Mouse (Mus musculus) kidney, embryonic 16.5 days (tissue): ENCODE data around the gene Rin3. TPM values are rescaled to one million over a fixed set of nuclear protein-coding genes. Genes with fewer than 3 reads are reported as not detected.

Experiments
- ATAC-seq: fragments of 200-750 bp; cut with Nextera tagmentation; 2 replicates; pipeline ENCODE4 v1.8.0; 2017; ENCODE audit warnings: moderate TSS enrichment; ENCODE audit not compliant: low FRiP score, low TSS enrichment
- H3K27ac ChIP-seq: fragments of 300-500 bp; sonication (generic); 2 replicates; pipeline ENCODE4 v1.5.1; 2014; ENCODE audit warnings: low read length
- H3K27me3 ChIP-seq: fragments of 300-500 bp; sonication (generic); 2 replicates; pipeline ENCODE4 v1.6.1; 2014; ENCODE audit warnings: low read length, control low read depth, mixed read lengths; ENCODE audit not compliant: insufficient read depth
- H3K36me3 ChIP-seq: fragments of 300-500 bp; sonication (generic); 2 replicates; pipeline ENCODE4 v1.6.1; 2014; ENCODE audit warnings: low read length, control low read depth, mixed read lengths; ENCODE audit not compliant: insufficient read depth
- H3K4me1 ChIP-seq: fragments of 300-500 bp; sonication (generic); 2 replicates; pipeline ENCODE4 v1.6.1; 2014; ENCODE audit warnings: low read length, control low read depth, mixed read lengths; ENCODE audit not compliant: insufficient read depth
- H3K4me2 ChIP-seq: fragments of 300-500 bp; sonication (generic); replicated peaks from 2 replicates; pipeline ENCODE4 v1.6.1; 2014; ENCODE audit warnings: low read depth, low read length
- H3K4me3 ChIP-seq: fragments of 300-500 bp; sonication (generic); 2 replicates; pipeline ENCODE4 v1.5.1; 2014; ENCODE audit warnings: mild to moderate bottlenecking, low read length
- H3K9ac ChIP-seq: fragments of 300-500 bp; sonication (generic); replicated peaks from 2 replicates; pipeline ENCODE4 v1.6.1; 2014; ENCODE audit warnings: low read length
- H3K9me3 ChIP-seq: fragments of 300-500 bp; sonication (generic); 2 replicates; pipeline ENCODE4 v1.6.1; 2016; ENCODE audit warnings: low read length, control low read depth
- WGBS: fragments of 180-500 bp; shearing (Covaris S2); extraction: QIAGEN DNeasy Blood & Tissue Kit; methylation state at CpG from one replicate; pipeline ENCODE4 v1.1.7; 2014; 5-methylcytosine and 5-hydroxymethylcytosine counted together
- polyA plus RNA-seq: library from polyadenylated mRNA; unstranded; fragments of >200 nt; fragmentation: Nextera tagmentation; extraction: Ambion mirVana; gene quantifications from 2 replicates; pipeline ENCODE4 v1.2.1, GENCODE M21; 2015

The Rin3 gene
- polyA plus RNA-seq, 1 experiment from 2014 or later: 9.1 TPM

DNA sequence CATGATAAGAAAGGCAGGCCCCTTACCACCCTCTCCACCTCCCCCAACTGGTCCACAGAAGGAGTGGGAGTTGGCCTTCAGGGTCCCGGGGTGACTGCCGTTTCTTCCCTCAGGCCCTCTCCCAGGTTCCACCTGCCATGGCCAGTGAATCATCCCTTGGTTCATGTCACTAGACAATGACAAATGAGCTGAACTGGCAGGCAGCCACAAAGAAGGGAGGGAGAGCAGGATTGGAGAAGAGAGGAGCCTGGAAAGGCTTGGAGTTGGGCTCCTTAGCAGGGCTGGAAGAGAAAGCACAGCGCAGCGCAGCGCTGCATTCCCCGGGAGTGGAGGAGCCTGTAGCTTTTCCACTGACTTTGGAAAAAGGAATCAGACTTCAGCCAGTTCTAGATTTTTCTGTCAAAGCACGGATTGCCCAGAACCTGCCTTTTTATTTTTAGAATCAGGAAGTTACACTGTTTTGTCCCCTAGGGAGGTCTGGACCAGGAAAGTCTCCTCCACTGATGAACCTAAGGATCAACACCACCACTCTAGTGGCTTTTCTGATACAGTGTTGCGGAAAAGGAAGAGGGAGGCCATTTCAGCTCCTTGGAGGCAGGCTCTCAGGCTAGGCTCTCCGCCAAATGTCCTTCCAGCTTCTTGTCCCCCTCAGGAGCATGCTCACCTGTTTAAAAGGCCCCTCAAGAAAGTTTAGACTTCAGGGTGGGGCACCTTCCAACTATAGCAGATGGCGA, 4.0 kb downstream of the Rin3 start:
- WGBS: 35% methylated on average over 10 of the region's 10 CpGs
- peak; percentile 47; the same call in 1 of the 2 replicates for ATAC-seq
- Histone ChIP-seq H3K4me2 (0 out of 2 replicates have a peak overlapping the region, but pooled peaks have one; percentile 1), H3K9me3 (no peaks in the 10 kb centered on the region), H3K27me3 (no peaks in the 10 kb centered on the region), H3K9ac (no peak overlapping the region; the same call in 1 of the 2 replicates), H3K4me1 (peaks cover 63% of the 10 kb centered on the region), H3K27ac (peak overlapping the region; percentile 6; the same call in 1 of the 2 replicates), H3K36me3 (no peaks in the 10 kb centered on the region), H3K4me3 (no peak overlapping the region)

DNA sequence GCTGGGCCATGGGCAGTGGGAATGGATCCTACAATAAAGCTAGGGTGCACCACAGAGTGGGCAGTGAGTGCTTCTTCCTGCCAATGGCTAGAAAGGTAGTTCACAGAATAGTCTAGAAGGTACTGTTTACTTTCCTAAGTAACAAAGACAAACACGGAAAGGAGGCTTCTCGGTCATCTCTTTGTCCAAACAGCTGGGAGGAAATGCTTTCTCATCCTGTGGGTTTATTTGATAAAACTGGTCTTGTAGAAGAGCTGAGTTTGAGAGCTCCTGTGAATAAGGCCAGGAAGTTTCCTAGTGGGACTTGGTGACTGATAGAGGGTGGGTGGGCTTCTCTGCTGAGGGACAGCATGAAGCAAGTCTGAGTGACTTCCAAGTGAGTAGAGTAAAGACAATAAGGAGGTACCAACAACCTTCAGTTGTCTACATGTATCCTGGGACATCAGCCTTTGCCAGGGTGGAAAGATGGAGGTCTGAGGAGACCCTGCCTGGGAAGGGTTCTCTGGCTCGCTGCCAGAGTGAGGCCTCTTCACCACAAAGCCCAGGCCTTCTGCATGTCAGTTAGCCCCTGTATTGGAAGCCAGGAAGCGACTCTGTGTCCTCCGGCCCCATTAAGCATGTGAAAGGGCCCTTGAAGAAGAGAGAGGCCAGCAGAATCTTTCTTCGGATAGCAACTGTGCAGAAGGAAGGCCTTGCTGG, 5.2 kb downstream of the Rin3 start:
- no peak for ATAC-seq
- Histone ChIP-seq H3K4me2 (no peak overlapping the region), H3K27me3 (no peaks in the 10 kb centered on the region), H3K4me3 (no peak overlapping the region), H3K27ac (no peak overlapping the region), H3K36me3 (no peaks in the 10 kb centered on the region), H3K9ac (no peak overlapping the region), H3K9me3 (no peaks in the 10 kb centered on the region), H3K4me1 (peaks cover 71% of the 10 kb centered on the region)
- WGBS: 69% methylated on average over 6 of the region's 6 CpGs

DNA sequence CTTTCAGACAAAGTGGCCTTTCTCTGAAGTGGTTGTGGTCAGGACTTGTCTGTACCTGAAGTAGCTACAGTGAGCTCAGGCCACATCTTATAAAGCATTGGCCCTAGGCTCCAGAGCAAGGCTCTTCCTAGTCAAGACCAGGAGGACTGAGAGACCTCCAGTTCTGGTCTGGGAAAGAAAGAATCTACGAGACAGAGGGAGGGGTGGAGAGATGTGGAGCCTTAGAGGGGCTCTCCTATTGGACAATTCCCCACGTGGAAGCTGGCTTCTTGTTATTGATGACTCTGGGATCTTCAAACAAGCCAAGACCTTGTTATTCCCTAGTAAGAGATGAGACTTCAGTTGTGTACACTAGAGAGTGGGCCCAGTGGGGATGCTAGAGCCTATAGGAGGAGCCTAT, 6.0 kb downstream of the Rin3 start:
- Histone ChIP-seq H3K27me3 (no peaks in the 10 kb centered on the region), H3K27ac (no peak overlapping the region), H3K36me3 (no peaks in the 10 kb centered on the region), H3K4me1 (peaks cover 73% of the 10 kb centered on the region), H3K9me3 (no peaks in the 10 kb centered on the region), H3K4me3 (no peak overlapping the region), H3K4me2 (no peak overlapping the region), H3K9ac (no peak overlapping the region)
- no peak for ATAC-seq
- WGBS: 63% methylated on average over 2 of the region's 2 CpGs

DNA sequence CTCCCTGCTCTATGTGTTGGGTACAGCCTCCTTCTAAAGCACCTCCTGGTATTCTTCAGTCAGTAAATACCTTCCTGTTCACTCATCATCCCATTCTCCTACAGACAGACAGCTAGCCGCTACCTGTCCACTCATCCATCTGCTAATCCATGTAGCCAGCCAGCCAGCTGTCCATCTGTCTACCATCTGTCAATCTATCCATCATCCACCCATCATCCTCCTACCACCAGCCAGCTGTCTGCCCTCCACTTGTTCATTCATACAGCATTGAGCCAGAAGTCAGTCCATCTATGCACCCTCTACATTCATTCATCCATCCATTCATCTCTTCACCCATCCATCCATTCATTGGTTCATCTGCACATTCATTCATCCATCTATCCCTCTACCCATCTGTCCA, 6.7 kb downstream of the Rin3 start:
- 93% methylated on average over 1 of the region's 1 CpGs for WGBS
- Histone ChIP-seq H3K27me3 (no peaks in the 10 kb centered on the region), H3K9ac (no peak overlapping the region), H3K36me3 (no peaks in the 10 kb centered on the region), H3K4me3 (no peak overlapping the region), H3K4me2 (no peak overlapping the region), H3K9me3 (no peaks in the 10 kb centered on the region), H3K27ac (no peak overlapping the region), H3K4me1 (peaks cover 66% of the 10 kb centered on the region)
- no peak for ATAC-seq

DNA sequence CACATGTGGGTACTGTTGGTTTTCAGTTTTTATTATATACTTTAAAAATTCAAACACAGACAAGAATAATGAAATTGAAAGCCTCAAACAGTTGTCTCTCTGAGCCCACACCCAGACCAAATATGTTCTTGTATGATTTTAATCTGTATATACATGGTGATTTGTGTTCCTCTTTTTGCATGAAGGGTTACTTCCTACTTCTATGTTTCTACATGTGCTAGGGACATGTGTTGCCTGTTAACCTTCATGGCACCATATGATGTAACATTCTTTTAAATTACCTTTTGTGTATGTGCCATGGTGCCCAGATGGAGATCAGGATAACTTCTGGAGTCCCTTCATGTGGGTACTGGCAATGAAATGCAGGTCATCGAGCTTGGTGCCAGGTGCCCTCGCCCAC, 7.8 kb downstream of the Rin3 start:
- no peak overlapping the region for H3K4me2 ChIP-seq
- WGBS: 92% methylated on average over 2 of the region's 2 CpGs
- peaks cover 55% of the 10 kb centered on the region for H3K4me1 ChIP-seq
- no peak overlapping the region for H3K9ac ChIP-seq
- H3K27me3 ChIP-seq: no peaks in the 10 kb centered on the region
- ATAC-seq: no peak
- H3K4me3 ChIP-seq: no peak overlapping the region
- no peaks in the 10 kb centered on the region for H3K9me3 ChIP-seq
- H3K27ac ChIP-seq: no peak overlapping the region
- no peaks in the 10 kb centered on the region for H3K36me3 ChIP-seq

DNA sequence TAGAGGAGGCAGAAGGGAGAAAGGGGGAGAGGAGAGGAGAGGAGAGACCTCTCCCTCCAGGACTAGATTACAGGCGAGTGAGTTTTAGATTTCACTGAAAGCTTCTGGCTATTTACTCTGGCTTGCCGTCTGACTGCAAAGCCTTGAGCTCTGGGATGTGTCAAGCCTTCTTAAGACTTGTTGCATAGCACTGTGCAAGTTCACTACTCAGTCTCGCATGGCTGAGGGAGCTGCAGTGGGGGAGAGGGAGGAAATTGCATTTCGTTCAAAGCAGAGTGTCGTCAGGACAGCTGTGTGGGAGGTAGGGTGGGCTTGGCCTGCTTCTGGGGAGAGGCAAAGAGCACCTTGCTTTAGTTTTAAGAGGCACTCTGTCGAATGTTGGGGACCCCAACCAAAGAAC, 8.8 kb downstream of the Rin3 start:
- Histone ChIP-seq H3K27ac (peak overlapping the region; percentile 29), H3K27me3 (no peaks in the 10 kb centered on the region), H3K4me2 (no peak overlapping the region), H3K9me3 (no peaks in the 10 kb centered on the region), H3K4me1 (peaks cover 45% of the 10 kb centered on the region), H3K36me3 (no peaks in the 10 kb centered on the region), H3K4me3 (no peak overlapping the region), H3K9ac (no peak overlapping the region)
- ATAC-seq: peak; percentile 83
- whole genome bisulfite sequencing: 4% methylated on average over 6 of the region's 6 CpGs

DNA sequence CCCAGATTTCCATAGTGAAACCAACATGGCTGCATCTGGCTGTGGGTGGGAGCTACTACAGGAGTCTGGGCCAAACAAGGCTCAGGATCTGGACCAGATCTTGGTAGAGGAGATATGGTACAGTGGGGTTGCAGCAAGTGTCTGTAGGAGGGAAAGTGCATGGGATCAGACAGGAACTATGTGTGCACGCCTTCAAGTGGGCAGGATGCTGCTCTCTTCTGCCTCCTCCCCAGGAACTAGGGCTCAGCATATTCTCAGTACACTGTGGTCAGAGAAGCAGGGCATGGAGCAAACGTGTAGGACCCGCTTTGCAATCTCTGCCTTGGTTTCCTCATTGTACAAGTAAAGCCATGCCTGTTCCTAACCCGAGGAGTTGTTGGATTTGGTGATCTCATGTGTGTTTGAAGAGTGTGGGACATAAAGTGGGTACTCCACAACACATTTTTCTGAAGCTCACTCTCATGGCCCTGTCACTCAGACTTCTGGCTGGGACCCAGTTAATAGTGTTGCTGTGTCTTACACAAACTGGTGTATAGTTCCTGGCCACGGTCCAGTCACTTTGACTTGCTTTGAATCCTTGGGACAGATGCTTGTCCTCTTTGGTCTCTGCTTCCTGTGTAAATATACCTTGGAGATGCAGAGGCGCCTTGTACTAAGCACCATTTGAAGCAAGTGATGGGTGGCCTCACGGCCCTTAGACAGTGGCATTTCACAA, 9.8 kb downstream of the Rin3 start:
- peaks cover 35% of the 10 kb centered on the region for H3K4me1 ChIP-seq
- no peak overlapping the region for H3K9ac ChIP-seq
- H3K36me3 ChIP-seq: no peaks in the 10 kb centered on the region
- H3K9me3 ChIP-seq: no peaks in the 10 kb centered on the region
- WGBS: 76% methylated on average over 7 of the region's 7 CpGs
- no peak overlapping the region for H3K4me2 ChIP-seq
- ATAC-seq: no peak
- H3K27ac ChIP-seq: peak overlapping the region; percentile 29
- H3K4me3 ChIP-seq: no peak overlapping the region
- no peaks in the 10 kb centered on the region for H3K27me3 ChIP-seq

DNA sequence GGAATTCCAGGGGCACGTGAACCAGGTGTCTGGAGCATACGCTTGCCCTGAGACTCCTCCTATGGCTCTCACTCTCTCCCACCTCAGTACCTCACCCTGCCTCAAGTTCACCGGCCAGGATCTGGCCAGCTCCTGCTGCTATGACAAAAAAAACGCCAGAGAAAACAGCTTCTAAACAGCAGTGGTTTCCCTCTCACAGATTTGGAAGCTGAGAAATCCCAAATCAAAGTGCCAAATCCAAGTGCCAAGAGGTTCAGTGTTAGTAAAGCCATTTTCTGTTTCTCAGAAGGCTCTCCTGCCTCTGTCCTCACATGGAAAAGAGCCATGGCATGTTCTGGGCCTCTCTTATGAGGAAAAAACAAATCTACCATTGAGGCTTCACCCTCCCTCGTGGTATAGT, 11.8 kb downstream of the Rin3 start:
- H3K4me1 ChIP-seq: peaks cover 27% of the 10 kb centered on the region
- ATAC-seq: no peak
- no peak overlapping the region for H3K9ac ChIP-seq
- no peak overlapping the region for H3K4me3 ChIP-seq
- WGBS: 79% methylated on average over 5 of the region's 5 CpGs
- H3K27ac ChIP-seq: no peak overlapping the region
- H3K27me3 ChIP-seq: no peaks in the 10 kb centered on the region
- H3K4me2 ChIP-seq: no peak overlapping the region
- H3K36me3 ChIP-seq: no peaks in the 10 kb centered on the region
- no peaks in the 10 kb centered on the region for H3K9me3 ChIP-seq

DNA sequence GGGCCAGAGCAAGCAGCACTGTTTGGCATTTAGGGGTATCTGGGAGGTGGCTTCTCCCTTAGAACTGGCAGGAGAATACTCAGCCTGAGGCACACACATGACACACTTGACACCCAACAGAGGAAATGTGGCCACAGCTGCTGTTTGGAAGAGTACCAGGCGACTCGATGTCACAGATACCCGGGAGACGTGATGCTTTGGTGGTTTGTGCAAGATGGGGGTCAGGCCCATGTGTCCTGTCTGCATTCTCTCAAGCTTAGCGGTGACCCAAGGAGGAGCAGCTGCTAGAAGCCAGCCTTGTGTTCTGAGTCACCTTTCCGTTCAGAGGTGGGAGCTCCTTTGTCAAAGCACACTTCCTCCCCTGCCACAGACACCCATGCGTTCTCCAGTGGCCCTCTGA, 12.4 kb downstream of the Rin3 start:
- Histone ChIP-seq H3K9ac (no peak overlapping the region), H3K4me2 (no peak overlapping the region), H3K27ac (no peak overlapping the region), H3K36me3 (no peaks in the 10 kb centered on the region), H3K9me3 (no peaks in the 10 kb centered on the region), H3K4me1 (peaks cover 27% of the 10 kb centered on the region), H3K27me3 (no peaks in the 10 kb centered on the region), H3K4me3 (no peak overlapping the region)
- no peak for ATAC-seq
- WGBS: 57% methylated on average over 7 of the region's 7 CpGs

DNA sequence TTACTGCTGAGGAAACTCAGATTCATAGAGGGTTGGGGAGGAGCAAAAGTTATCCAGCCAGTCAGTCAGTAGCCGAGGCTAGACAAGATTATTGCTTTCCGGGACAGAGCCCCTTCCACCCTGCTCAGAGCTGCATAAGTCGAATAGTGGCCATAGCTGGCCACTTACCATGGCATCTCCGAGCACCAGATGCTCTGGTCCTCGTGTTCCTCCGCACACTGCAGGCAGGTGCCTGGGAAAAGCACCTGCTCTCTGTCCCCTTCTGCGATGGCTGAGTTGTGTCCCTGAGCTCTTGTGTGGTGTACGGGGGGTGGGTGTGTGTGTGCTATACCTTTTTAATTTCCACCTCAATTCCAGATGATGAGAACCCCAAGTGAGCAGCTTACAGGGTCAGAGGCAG, 12.8 kb downstream of the Rin3 start:
- Histone ChIP-seq H3K4me2 (no peak overlapping the region), H3K27ac (no peak overlapping the region), H3K9ac (no peak overlapping the region), H3K4me1 (peaks cover 27% of the 10 kb centered on the region), H3K36me3 (no peaks in the 10 kb centered on the region), H3K9me3 (no peaks in the 10 kb centered on the region), H3K4me3 (no peak overlapping the region), H3K27me3 (no peaks in the 10 kb centered on the region)
- 81% methylated on average over 8 of the region's 8 CpGs for WGBS
- no peak for ATAC-seq
